Mouse (Mus musculus) ES-Bruce4 (cell line): ENCODE data around the gene Sh2d4b. TPM values are rescaled to one million over a fixed set of nuclear protein-coding genes. Genes with fewer than 3 reads are reported as not detected.

Experiments
- H3K27ac ChIP-seq: 2 replicates; pipeline ENCODE4 v1.5.1; 2012; ENCODE audit warnings: low read length, inconsistent platforms; ENCODE audit not compliant: insufficient read depth
- H3K27me3 ChIP-seq: 2 replicates; pipeline ENCODE4 v1.6.1; 2012; ENCODE audit warnings: mild to moderate bottlenecking, low read length, inconsistent platforms; ENCODE audit not compliant: control insufficient read depth, poor library complexity, insufficient read depth, severe bottlenecking
- H3K36me3 ChIP-seq: 2 replicates; pipeline ENCODE4 v1.6.1; 2012; ENCODE audit warnings: inconsistent platforms, mild to moderate bottlenecking, low read length, moderate library complexity; ENCODE audit not compliant: control insufficient read depth, poor library complexity, insufficient read depth, severe bottlenecking
- H3K4me1 ChIP-seq: one replicate; pipeline ENCODE4 v1.8.1; 2011; ENCODE audit warnings: low read length; ENCODE audit not compliant: control insufficient read depth, insufficient read depth
- H3K4me3 ChIP-seq: 2 replicates; pipeline ENCODE4 v1.5.1; 2011; ENCODE audit warnings: low read depth, mild to moderate bottlenecking, low read length
- H3K9ac ChIP-seq: 2 replicates; pipeline ENCODE4 v1.6.1; 2012; ENCODE audit warnings: low read depth, mild to moderate bottlenecking, inconsistent platforms; ENCODE audit not compliant: poor library complexity, severe bottlenecking
- H3K9me3 ChIP-seq: replicated peaks from 2 replicates; pipeline ENCODE4 v1.6.1; 2012; ENCODE audit warnings: mild to moderate bottlenecking, low read length, inconsistent platforms; ENCODE audit not compliant: control insufficient read depth, poor library complexity, insufficient read depth, severe bottlenecking
- CTCF ChIP-seq: IDR thresholded peaks from one replicate; pipeline ENCODE4 v1.8.1; 2011; ENCODE audit warnings: low read depth, low read length
- EP300 ChIP-seq: IDR thresholded peaks from 2 replicates; pipeline ENCODE4 v1.6.1; 2011; ENCODE audit warnings: low read depth, low read length; ENCODE audit not compliant: insufficient read depth
- POLR2A ChIP-seq: IDR thresholded peaks from one replicate; pipeline ENCODE4 v1.8.1; 2011; ENCODE audit warnings: low read length; ENCODE audit not compliant: insufficient read depth
- polyA plus RNA-seq: library from polyadenylated mRNA; stranded (reverse); fragments of >200 nt; gene quantifications from 2 replicates; pipeline ENCODE4 v1.2.4, GENCODE M21; 2011; ENCODE audit warnings: low read depth; ENCODE audit not compliant: missing spikeins, insufficient read depth, insufficient read length

The Sh2d4b gene
- polyA plus RNA-seq, 1 experiment: 1.7 TPM

DNA sequence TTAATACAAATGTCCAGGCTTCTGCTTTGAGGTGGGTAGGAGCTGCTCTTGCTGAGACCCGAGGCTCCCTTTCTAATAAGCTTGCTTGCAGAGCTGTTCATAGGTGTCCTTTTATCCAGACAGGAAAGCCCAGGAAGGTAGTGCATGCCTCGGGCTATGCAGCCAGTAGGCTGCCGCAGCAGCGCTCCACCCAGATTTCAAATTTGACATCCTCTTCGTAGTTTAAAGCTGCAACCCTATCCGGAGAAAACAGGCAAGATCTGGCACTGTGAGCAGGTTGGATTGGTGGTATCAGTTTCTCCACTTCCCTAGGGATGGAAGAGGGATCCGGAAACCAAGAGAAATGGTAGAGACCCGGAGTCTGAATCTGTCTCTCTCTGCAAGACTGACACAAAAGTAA, 818 bp upstream of the Sh2d4b start:
- Histone ChIP-seq H3K9ac (0 out of 2 replicates have a peak overlapping the region, but pooled peaks have one; percentile 13), H3K9me3 (no peaks in the 10 kb centered on the region), H3K4me1 (peaks cover 4% of the 10 kb centered on the region), H3K4me3 (no peak overlapping the region), H3K27me3 (no peaks in the 10 kb centered on the region), H3K27ac (peak overlapping the region; percentile 38), H3K36me3 (no peaks in the 10 kb centered on the region)
- peak; percentile 65; the same call in 1 of the 2 replicates for TF ChIP-seq EP300
- TF ChIP-seq CTCF: no peak

DNA sequence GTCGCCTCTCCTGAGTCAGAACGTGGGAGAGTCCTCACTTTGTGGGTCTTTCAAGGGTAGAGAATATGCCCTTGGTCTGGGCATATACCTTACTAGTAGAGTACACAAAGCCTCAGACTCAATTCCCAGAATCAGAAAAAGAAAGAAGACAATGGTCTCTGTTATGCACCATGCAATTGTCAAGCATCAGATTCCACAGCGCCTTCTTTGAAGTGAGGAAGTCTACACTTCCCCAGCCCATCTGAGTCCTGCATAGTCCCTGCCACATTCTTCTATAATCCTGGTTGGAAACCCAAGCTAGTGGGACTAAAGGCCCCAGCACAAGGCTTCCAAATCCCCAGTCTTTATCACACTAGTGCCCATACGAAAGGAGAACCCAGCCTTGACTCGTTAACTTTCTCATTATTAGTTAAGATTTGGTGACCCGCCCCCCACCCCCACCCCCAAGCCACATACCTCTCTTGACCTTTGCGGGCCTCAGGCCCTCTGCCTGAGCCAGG, 690 bp downstream of the Sh2d4b start:
- Histone ChIP-seq H3K9me3 (no peaks in the 10 kb centered on the region), H3K9ac (no peak overlapping the region), H3K36me3 (no peaks in the 10 kb centered on the region), H3K4me3 (no peak overlapping the region), H3K27me3 (no peaks in the 10 kb centered on the region), H3K4me1 (peaks cover 4% of the 10 kb centered on the region), H3K27ac (peak overlapping the region; percentile 28; the same call in 1 of the 2 replicates)
- TF ChIP-seq EP300: no peak
- no peak for TF ChIP-seq POLR2A
- TF ChIP-seq CTCF: no peak

DNA sequence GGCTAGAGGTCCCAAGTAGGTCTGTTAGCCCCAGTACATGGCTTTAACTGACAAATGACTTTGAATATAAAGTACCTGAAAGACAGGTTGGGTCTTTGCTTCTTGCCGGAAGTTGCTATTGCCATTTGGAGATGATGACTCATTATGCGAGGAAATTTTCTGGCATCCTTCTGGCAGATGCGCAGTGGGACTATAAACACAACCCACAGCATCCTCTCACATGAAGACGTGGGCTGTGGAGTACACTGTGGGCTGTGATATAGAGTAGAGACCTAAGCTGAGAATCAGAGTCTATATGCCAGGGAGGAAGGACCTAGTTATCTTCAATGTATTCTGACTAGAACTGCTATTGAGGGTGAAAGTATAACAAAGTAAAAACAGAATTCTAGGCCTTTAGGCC, 1.6 kb downstream of the Sh2d4b start:
- Histone ChIP-seq H3K9me3 (no peaks in the 10 kb centered on the region), H3K36me3 (no peaks in the 10 kb centered on the region), H3K27me3 (no peaks in the 10 kb centered on the region), H3K27ac (peak overlapping the region; percentile 66), H3K4me1 (peaks cover 4% of the 10 kb centered on the region), H3K9ac (no peak overlapping the region), H3K4me3 (no peak overlapping the region)
- TF ChIP-seq POLR2A: no peak
- no peak for TF ChIP-seq CTCF
- no peak for TF ChIP-seq EP300

DNA sequence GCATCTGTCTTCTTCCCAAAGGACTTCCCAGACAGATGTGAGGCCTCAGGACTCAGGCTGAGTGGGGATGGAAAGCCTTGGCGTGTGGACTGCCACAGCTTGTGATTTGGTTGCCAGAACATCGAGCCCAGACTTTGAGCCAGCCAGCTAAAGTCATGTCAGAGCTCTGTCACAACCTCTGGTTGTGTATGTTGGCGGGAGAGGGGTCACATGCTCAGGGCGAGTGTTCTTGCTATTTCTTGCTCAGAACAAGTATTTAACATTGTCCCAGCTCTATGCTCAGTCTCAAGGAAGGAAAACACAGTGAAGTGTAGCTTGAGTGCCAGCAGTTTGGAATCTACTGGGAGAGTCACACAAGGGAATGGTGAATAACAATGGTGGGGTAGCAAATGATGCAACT, 3.4 kb downstream of the Sh2d4b start:
- TF ChIP-seq CTCF (no peak), POLR2A (no peak), EP300 (no peak)
- Histone ChIP-seq H3K4me3 (no peak overlapping the region), H3K36me3 (no peaks in the 10 kb centered on the region), H3K9me3 (no peaks in the 10 kb centered on the region), H3K9ac (no peak overlapping the region), H3K27me3 (no peaks in the 10 kb centered on the region), H3K27ac (no peak overlapping the region), H3K4me1 (peaks cover 4% of the 10 kb centered on the region)

DNA sequence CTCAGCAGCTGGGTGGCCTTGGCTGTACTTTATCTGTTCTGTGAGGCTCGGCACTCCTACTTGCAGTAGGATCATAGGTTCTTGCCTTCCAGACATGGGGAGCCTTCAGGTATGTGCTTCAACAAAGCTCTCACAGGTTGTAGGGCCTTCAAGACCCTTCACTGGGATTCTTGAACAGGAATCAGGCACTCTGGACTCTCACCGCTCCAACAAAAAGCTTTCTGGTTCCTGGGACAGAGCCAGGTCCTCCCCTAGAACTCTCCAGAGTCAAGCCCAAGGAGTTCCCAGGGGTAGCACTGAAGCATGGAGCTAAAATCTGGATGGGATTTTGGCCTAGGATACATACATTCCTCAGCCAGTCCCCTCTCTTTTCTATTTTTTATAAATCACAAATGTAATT, 3.9 kb downstream of the Sh2d4b start:
- no peak overlapping the region for H3K27ac ChIP-seq
- no peaks in the 10 kb centered on the region for H3K9me3 ChIP-seq
- peaks cover 4% of the 10 kb centered on the region for H3K4me1 ChIP-seq
- TF ChIP-seq POLR2A (no peak), CTCF (no peak), EP300 (no peak)
- no peaks in the 10 kb centered on the region for H3K36me3 ChIP-seq
- H3K4me3 ChIP-seq: no peak overlapping the region
- H3K27me3 ChIP-seq: no peaks in the 10 kb centered on the region
- H3K9ac ChIP-seq: no peak overlapping the region

DNA sequence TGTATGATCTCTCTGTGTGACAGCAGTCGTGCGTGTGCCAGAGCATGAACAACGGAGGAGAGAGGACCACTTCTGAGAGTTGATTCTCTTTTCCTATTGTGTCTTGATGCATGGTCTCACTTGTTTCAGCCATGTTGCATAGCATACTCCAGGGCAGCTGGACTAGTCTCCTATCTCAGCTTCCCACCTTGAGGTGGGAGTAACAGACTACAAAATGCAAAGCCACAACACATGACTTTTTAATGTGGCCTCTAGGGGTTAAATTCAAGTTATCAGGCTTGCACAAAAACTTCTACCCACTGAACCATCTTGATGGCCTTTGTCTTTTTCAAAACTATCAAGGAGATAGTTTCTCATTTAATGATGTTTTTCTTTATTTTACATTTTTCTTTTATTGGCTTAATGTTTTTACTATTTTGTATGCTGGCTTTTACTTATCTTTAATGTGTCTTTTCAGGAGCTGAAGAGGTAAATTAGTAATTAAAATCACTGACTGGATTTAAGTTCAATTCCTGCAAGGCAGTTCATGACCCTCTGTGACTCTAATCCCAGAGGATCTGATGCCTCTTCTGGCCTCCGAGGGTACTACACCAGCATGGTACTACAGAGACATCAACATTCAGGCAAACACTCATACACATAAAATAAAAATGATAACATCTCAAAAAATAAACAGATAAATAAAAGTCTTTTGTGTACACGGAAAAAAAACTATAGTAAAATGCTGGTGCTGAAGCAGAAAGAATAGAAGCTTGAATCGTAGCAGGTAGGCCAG, 6.5 kb downstream of the Sh2d4b start:
- no peak overlapping the region for H3K9ac ChIP-seq
- H3K9me3 ChIP-seq: no peaks in the 10 kb centered on the region
- H3K36me3 ChIP-seq: no peaks in the 10 kb centered on the region
- H3K27me3 ChIP-seq: no peaks in the 10 kb centered on the region
- H3K27ac ChIP-seq: no peak overlapping the region
- H3K4me1 ChIP-seq: no peaks in the 10 kb centered on the region
- H3K4me3 ChIP-seq: no peak overlapping the region
- TF ChIP-seq POLR2A: no peak
- no peak for TF ChIP-seq EP300
- no peak for TF ChIP-seq CTCF
